Comparison of ENCODE assay signal across 10 mouse cellular contexts in the genomic region with DNA sequence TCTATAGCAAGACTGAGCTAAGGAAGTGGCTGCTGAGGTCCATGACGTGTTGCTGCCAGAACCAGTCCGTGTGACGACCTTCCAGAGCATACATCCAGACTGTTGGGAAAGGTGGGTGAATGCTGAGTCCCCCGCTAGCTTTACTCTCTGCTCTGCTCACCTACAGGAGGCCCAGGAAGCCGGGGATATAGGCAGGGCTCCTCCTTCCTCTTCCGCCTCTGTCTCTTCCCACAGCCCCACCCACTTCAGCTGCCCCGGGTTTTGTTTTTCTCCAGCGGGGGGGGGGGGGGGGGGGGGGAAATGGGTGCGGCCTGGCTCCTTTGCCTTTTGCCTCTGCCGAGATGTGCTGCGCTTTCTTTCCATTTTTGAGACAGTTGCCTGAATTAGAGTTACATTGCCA. TPM values are rescaled to one million over a fixed set of nuclear protein-coding genes. Genes with fewer than 3 reads are reported as not detected.
DNase-seq lines count a peak whose midpoint lies in the region; ATAC-seq and TF ChIP-seq lines count a peak whose summit lies in the region.
"Had no signal": no experiment of that assay in that cellular context is flagged by ENCODE, and none has a peak within 500 bp of the region (broad histone marks: within the 10 kb centered on the region; RNA-seq: fewer than 3 reads in every experiment).

No protein-coding gene starts in this region.

- peak overlapping the region; percentile 62 for H3K4me3 ChIP-seq in lung, adult 2 months (replicated peaks; ENCODE audit: extremely low read depth, low read depth, low read length)
- H3K4me3 ChIP-seq in heart, embryonic 16.5 days (ENCODE audit: low read length): no peak overlapping the region
- H3K4me3 ChIP-seq: hindbrain, embryonic 15.5 days had no signal

- 17% methylated on average over 11 of the region's 11 CpGs for WGBS in lung, adult 2 months
- 36% methylated on average over 11 of the region's 11 CpGs for WGBS in heart, embryonic 16.5 days

- peaks cover 12% of the 10 kb centered on the region for H3K4me1 ChIP-seq in lung, adult 2 months (ENCODE audit: control insufficient read depth, insufficient read depth, low read length)
- H3K4me1 ChIP-seq in heart, embryonic 16.5 days (ENCODE audit: control insufficient read depth, insufficient read depth, low read length): no peaks in the 10 kb centered on the region

- peak overlapping the region; percentile 44 for H3K4me2 ChIP-seq in heart, embryonic 16.5 days (ENCODE audit: low read depth, low read length)
- H3K4me2 ChIP-seq: hindbrain, embryonic 15.5 days had no signal

- TF ChIP-seq CTCF in lung, adult 2 months (IDR thresholded peaks at IDR 0.05; ENCODE audit: insufficient read depth, low read length): no peak

- H3K27me3 ChIP-seq in heart, embryonic 16.5 days (ENCODE audit: control insufficient read depth, insufficient read depth, low read length): no peaks in the 10 kb centered on the region

- no peaks in the 10 kb centered on the region for H3K36me3 ChIP-seq in heart, embryonic 16.5 days (ENCODE audit: control insufficient read depth, insufficient read depth)
- H3K36me3 ChIP-seq: hindbrain, embryonic 15.5 days had no signal

- H3K9me3 ChIP-seq in heart, embryonic 16.5 days (replicated peaks; ENCODE audit: control insufficient read depth, low read length): no peaks in the 10 kb centered on the region
- H3K9me3 ChIP-seq: hindbrain, embryonic 15.5 days had no signal

- no peak overlapping the region for H3K27ac ChIP-seq in heart, embryonic 16.5 days (ENCODE audit: low read length)
- H3K27ac ChIP-seq: hindbrain, embryonic 15.5 days had no signal

- no peak for ATAC-seq in heart, embryonic 16.5 days (replicated peaks; ENCODE audit: extremely low read depth, insufficient read depth, low FRiP score)

- DNase-seq in lung, adult 2 months: no peak
- DNase-seq in lung, postnatal 14 days: no peak
- peak; percentile 48 for DNase-seq in lung, postnatal 10 days
- DNase-seq in thymus, postnatal 36 days: peak; percentile 38 to 61
- DNase-seq in adrenal gland, postnatal 25 days: no peak
- DNase-seq in urinary bladder, postnatal 10 days (ENCODE audit: low spot score): no peak
- no peak for DNase-seq in cerebellum, adult 18-20 months
- DNase-seq: adrenal gland, adult 8-10 months had no signal

- H3K9ac ChIP-seq in heart, embryonic 16.5 days (ENCODE audit: low read length): no peak overlapping the region
- H3K9ac ChIP-seq: hindbrain, embryonic 15.5 days had no signal

- peak; percentile 26; the same call in 1 of the 2 replicates for TF ChIP-seq POLR2A in lung, adult 2 months (IDR thresholded peaks at IDR 0.05; ENCODE audit: borderline replicate concordance, extremely low read depth, low read depth, low read length)

RNA-seq across cellular contexts. Expression of gene Trim2, which starts 30.9 kb away (rescaled TPM):
- polyA plus RNA-seq in lung, adult 2 months (2012; rRNA removed): 26.3 and 29.8 TPM in 2 replicates
- 8.7 and 10.1 TPM in 2 replicates for polyA plus RNA-seq in heart, embryonic 16.5 days (2015; fragmentation: Nextera tagmentation; extraction: Ambion mirVana)
- 71.7 and 83.1 TPM in 2 replicates for total RNA-seq in adrenal gland, postnatal 25 days (2021)

Comparison
In these comparisons a context has a peak if more than half of its experiments do, and no peak if none do; other contexts are left out.
1. DNase-seq: peak in lung, postnatal 10 days (single experiment) and thymus, postnatal 36 days (2 of 2); none in lung, adult 2 months (single experiment), lung, postnatal 14 days (single experiment), adrenal gland, postnatal 25 days (single experiment), urinary bladder, postnatal 10 days (single experiment) and cerebellum, adult 18-20 months (0 of 2).